Mouse (Mus musculus) liver, embryonic 14.5 days (tissue): Measurements from ENCODE around the gene Rasl11a. TPM values are rescaled to one million over a fixed set of nuclear protein-coding genes. Genes with fewer than 3 reads are reported as not detected.
A peak's percentile ranks its signal among the peaks of the same experiment; 100 is the strongest.

Source experiments
- ATAC-seq: fragments of 200-750 bp; cut with Nextera tagmentation; 2 replicates; pipeline ENCODE4 v1.8.0; 2017; ENCODE audit warnings: moderate number of reproducible peaks, mild to moderate bottlenecking, moderate library complexity; ENCODE audit not compliant: insufficient read depth
- DNase-seq, 3 experiments: peaks; one replicate each; pipeline ENCODE4 v3.0.0-alpha.2; 2012 to 2013; ENCODE audit warnings: low read depth in 3 of 3, low spot score in 3 of 3
- H3K27ac ChIP-seq: fragments of 300-500 bp; sonication (generic); 2 replicates; pipeline ENCODE4 v1.5.1; 2014; ENCODE audit warnings: moderate library complexity, mild to moderate bottlenecking, control low read depth, inconsistent platforms
- H3K27me3 ChIP-seq: fragments of 300-500 bp; sonication (generic); 2 replicates; pipeline ENCODE4 v1.6.1; 2014; ENCODE audit warnings: mild to moderate bottlenecking, low read length, moderate library complexity; ENCODE audit not compliant: control insufficient read depth, insufficient read depth
- H3K36me3 ChIP-seq: fragments of 300-500 bp; sonication (generic); replicated peaks from 2 replicates; pipeline ENCODE4 v1.6.1; 2014; ENCODE audit warnings: low read depth; ENCODE audit not compliant: control insufficient read depth, insufficient read depth
- H3K4me1 ChIP-seq, 2 experiments: fragments of 200-500 bp in 1 of 2; fragments of 300-500 bp in 1 of 2; sonication (generic) in 1 of 2; replicated peaks; 2 replicates each; pipeline ENCODE4 v1.6.1; 2012 to 2014; ENCODE audit warnings: antibody characterized with exemption in 1 of 2, inconsistent platforms in 1 of 2, low read length in 1 of 2; ENCODE audit not compliant: control insufficient read depth in 2 of 2, insufficient read depth in 2 of 2
- H3K4me2 ChIP-seq: fragments of 300-500 bp; sonication (generic); 2 replicates; pipeline ENCODE4 v1.6.1; 2014; ENCODE audit warnings: low read depth, mild to moderate bottlenecking, control low read depth, moderate library complexity
- H3K4me3 ChIP-seq, 2 experiments: fragments of 200-500 bp in 1 of 2; fragments of 300-500 bp in 1 of 2; sonication (generic) in 1 of 2; 2 replicates each; pipeline ENCODE4 v1.5.1; 2012 to 2014; ENCODE audit warnings: low read depth in 2 of 2, low read length in 2 of 2, mild to moderate bottlenecking in 2 of 2, control low read depth in 1 of 2, inconsistent platforms in 1 of 2, moderate library complexity in 1 of 2; ENCODE audit not compliant: insufficient read depth in 1 of 2
- H3K9ac ChIP-seq: fragments of 300-500 bp; sonication (generic); replicated peaks from 2 replicates; pipeline ENCODE4 v1.6.1; 2014; ENCODE audit warnings: mild to moderate bottlenecking, control low read depth, moderate library complexity
- H3K9me3 ChIP-seq: fragments of 300-500 bp; sonication (generic); 2 replicates; pipeline ENCODE4 v1.6.1; 2016; ENCODE audit warnings: low read length, mixed read lengths; ENCODE audit not compliant: control insufficient read depth
- CTCF ChIP-seq: IDR thresholded peaks from 2 replicates; pipeline ENCODE4 v1.5.1; 2016; ENCODE audit warnings: antibody characterized with exemption, low read depth, control low read depth
- EP300 ChIP-seq: IDR thresholded peaks from 2 replicates; pipeline ENCODE4 v1.6.1; 2016; ENCODE audit warnings: antibody characterized with exemption, low read depth
- WGBS: fragments of 180-500 bp; shearing (Covaris S2); extraction: QIAGEN DNeasy Blood & Tissue Kit; methylation state at CpG from one replicate; pipeline ENCODE4 v1.1.7; 2014; ENCODE audit not compliant: insufficient replicate concordance; 5-methylcytosine and 5-hydroxymethylcytosine counted together
- polyA plus RNA-seq, 2 experiments: library from polyadenylated mRNA; depleted of rRNA in 1 of 2; stranded (reverse) in 1 of 2; unstranded in 1 of 2; fragments of >200 nt; fragmentation: Nextera tagmentation in 1 of 2; extraction: Ambion mirVana in 1 of 2; gene quantifications; 2 replicates each; pipeline versions ENCODE4 v1.2.1 to v1.2.3; 2012 to 2014

Rasl11a gene
- polyA plus RNA-seq, 2 experiments = 0.94 TPM

DNA sequence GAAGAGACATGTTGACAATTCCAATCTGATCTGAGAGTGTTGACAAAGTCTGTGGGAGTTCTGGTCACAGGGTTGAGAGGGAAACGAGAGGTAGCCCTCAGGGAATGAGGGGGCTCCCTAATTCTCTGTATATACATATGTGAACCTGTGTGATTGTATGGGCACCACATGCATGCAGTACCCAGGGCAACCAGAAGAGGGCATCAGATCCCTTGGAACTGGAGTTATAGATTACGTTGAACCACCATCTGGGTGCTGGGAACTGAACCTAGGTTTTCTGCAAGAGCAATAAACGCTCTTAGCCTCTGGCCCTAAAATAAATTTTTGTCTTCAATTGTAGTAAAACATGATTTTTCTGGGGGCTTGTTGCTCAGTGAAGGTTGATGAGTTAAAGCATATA, 11.2 kb downstream of the Rasl11a start:
- DNase-seq (no peak), ATAC-seq (no peak)
- H3K9ac ChIP-seq = no peak overlapping the region
- no peak overlapping the region for H3K27ac ChIP-seq
- H3K9me3 ChIP-seq = peaks cover 5% of the 10 kb centered on the region
- H3K4me3 ChIP-seq = no peak overlapping the region
- H3K36me3 ChIP-seq = no peaks in the 10 kb centered on the region
- no peak overlapping the region for H3K4me2 ChIP-seq
- H3K27me3 ChIP-seq = no peaks in the 10 kb centered on the region
- TF ChIP-seq EP300 = no peak
- TF ChIP-seq CTCF = peak; percentile 42
- WGBS = 76% methylated on average over 3 of the region's 3 CpGs
- H3K4me1 ChIP-seq = peaks cover 0 to 5% of the 10 kb centered on the region in 2 experiments; a peak in 1 of 4 replicates

GRCm38 (mm10) chr5:146857620-146858019, 12.7 kb downstream of the Rasl11a start:
- H3K27ac ChIP-seq = no peak overlapping the region
- H3K9ac ChIP-seq = no peak overlapping the region
- no peak for DNase-seq
- WGBS = 57% methylated on average over 8 of the region's 8 CpGs
- no peak overlapping the region for H3K4me2 ChIP-seq
- H3K27me3 ChIP-seq = no peaks in the 10 kb centered on the region
- peaks cover 5% of the 10 kb centered on the region for H3K9me3 ChIP-seq
- H3K4me3 ChIP-seq = no peak overlapping the region
- peaks cover 0 to 5% of the 10 kb centered on the region in 2 experiments; a peak in 1 of 4 replicates for H3K4me1 ChIP-seq
- TF ChIP-seq CTCF = no peak
- TF ChIP-seq EP300 = no peak
- H3K36me3 ChIP-seq = no peaks in the 10 kb centered on the region
- ATAC-seq = no peak

DNA sequence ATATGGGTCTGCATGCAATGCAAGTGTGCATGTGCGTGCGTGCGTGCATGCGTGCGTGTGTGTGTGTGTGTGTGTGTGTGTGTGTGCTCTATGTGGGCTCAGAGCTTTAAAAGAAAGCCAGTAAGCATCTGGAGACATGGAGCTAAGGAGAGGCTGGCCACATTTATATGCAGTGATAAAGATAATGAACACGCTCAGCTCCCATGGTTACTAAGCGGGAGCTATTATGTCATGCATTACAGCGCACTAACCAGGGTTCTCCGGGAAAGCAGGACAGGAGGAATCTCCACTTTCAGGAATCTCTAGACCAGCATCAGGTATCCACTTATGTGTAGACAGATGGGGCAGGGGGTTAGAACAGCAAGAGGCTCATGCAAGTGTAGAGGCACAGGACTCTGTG, 13.9 kb downstream of the Rasl11a start:
- no peak overlapping the region for H3K9ac ChIP-seq
- peaks cover 5% of the 10 kb centered on the region for H3K9me3 ChIP-seq
- no peak for TF ChIP-seq EP300
- no peak for TF ChIP-seq CTCF
- ATAC-seq (no peak), DNase-seq (no peak)
- no peak overlapping the region for H3K27ac ChIP-seq
- H3K36me3 ChIP-seq = no peaks in the 10 kb centered on the region
- peaks cover 0 to 5% of the 10 kb centered on the region in 2 experiments; a peak in 1 of 4 replicates for H3K4me1 ChIP-seq
- no peaks in the 10 kb centered on the region for H3K27me3 ChIP-seq
- no peak overlapping the region for H3K4me3 ChIP-seq
- 89% methylated on average over 9 of the region's 9 CpGs for WGBS
- H3K4me2 ChIP-seq = no peak overlapping the region

GRCm38 (mm10) chr5:146859246-146859645, 14.4 kb downstream of the Rasl11a start:
- Histone ChIP-seq H3K36me3 (no peaks in the 10 kb centered on the region), H3K9me3 (peaks cover 5% of the 10 kb centered on the region), H3K4me1 (peaks cover 0 to 5% of the 10 kb centered on the region in 2 experiments; a peak in 1 of 4 replicates), H3K9ac (no peak overlapping the region), H3K27me3 (no peaks in the 10 kb centered on the region), H3K4me2 (no peak overlapping the region), H3K27ac (no peak overlapping the region), H3K4me3 (no peak overlapping the region)
- DNase-seq (no peak), ATAC-seq (no peak)
- WGBS = 72% methylated on average over 8 of the region's 8 CpGs
- TF ChIP-seq EP300 = no peak
- no peak for TF ChIP-seq CTCF

DNA sequence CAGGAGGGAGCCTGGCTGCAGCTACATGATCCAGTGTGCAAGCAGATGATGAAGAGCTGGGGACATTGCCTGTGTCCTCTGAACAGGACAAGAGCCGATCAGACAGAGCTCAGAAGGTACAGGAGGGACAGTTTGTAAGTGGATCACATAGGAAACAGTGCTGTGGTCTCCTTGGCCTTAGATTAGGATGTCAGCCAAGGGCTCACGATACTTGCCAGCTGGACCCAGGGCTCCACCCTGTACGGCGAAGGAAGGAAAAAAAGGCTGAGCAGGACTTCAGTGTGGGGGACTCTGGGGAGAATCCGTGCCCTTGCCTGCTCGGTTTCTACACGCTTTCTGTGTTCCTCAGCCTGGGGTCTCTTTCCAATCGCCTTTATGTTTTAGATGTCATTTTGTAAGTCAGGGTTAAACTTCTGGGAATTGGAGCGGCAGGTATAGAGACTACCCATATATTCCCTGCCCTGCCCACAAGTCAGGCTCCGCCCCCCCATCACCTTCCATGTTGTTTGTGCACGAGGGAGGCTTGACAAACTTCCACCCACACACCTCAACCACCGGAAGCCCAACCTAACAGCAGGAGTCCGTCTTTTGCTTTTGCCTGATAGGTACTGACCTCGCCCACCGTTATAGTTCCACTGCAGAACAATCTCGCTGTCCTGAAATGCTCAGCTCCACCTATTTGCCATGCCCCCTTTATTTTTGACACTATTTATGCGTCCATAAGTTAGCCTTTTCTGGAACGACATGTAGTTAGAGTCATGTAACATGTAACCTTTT, 15.5 kb downstream of the Rasl11a start:
- WGBS = 51% methylated on average over 18 of the region's 18 CpGs
- DNase-seq (no peak), ATAC-seq (no peak)
- TF ChIP-seq CTCF = no peak
- no peak for TF ChIP-seq EP300
- Histone ChIP-seq H3K4me2 (no peak overlapping the region), H3K4me1 (peaks cover 0 to 7% of the 10 kb centered on the region in 2 experiments; a peak in 3 of 4 replicates), H3K4me3 (no peak overlapping the region), H3K27ac (no peak overlapping the region), H3K27me3 (no peaks in the 10 kb centered on the region), H3K9me3 (peaks cover 5% of the 10 kb centered on the region), H3K9ac (no peak overlapping the region), H3K36me3 (no peaks in the 10 kb centered on the region)
